Mouse (Mus musculus) olfactory bulb, adult 2 months (tissue): ENCODE data around the gene Mpzl1.

Experiments
- CTCF ChIP-seq: fragments of 200-500 bp; IDR thresholded peaks from 2 replicates; pipeline ENCODE4 v1.5.1; 2012; ENCODE audit warnings: low read depth, mild to moderate bottlenecking, low read length, moderate library complexity; ENCODE audit not compliant: insufficient read depth
- POLR2A ChIP-seq: fragments of 200-500 bp; IDR thresholded peaks from 2 replicates; pipeline ENCODE4 v1.6.1; 2012; ENCODE audit warnings: mild to moderate bottlenecking, low read depth, low read length, moderate library complexity; ENCODE audit not compliant: insufficient read depth

DNA sequence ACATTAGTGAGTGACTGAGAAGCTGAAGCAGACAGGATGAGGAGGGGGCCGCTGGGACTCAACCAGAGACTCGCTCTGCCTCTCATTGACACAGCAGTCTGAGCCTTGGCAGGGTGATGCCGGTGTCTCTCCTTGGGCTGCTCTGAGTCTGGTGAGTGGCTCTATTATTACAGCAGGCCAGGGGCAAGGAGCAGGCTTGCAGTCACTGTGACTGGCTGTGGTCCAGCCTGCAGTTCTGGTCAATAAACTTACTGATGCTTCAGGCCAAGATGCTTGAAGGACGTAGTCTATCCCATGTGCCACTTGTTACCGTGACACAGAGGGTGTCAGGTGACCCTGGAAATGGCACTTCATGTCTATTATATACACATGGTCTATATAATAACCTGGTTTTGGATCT is 31.4 kb upstream of the Mpzl1 start:
- TF ChIP-seq POLR2A (no peak), CTCF (no peak)
